In the genomic region with DNA sequence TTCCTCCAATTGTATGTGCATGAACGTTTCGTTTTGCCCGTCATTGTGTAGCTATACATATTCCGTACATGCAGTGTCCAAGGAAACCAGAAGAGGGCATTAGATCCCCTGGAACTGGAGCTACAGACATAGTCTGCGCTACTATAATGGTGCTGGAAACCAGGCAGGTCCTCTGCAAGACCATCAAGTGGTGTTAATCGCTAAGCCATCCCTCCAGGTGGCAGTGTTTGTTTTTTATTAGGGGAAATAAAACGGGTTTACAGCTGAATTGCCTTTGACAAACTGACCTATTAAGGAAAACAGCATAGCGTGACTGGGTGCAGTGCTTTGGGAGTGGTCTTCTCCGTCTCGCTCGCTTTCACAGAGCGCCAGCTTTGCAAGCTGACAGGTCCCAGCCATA, we compare ENCODE assay signal across 8 mouse cellular contexts. TPM values are rescaled to one million over a fixed set of nuclear protein-coding genes. Genes with fewer than 3 reads are reported as not detected.
DNase-seq lines count a peak whose midpoint lies in the region; ATAC-seq lines count a peak whose summit lies in the region.

No protein-coding gene starts in this region.

- peaks cover 15 to 20% of the 10 kb centered on the region in 2 experiments for H3K4me1 ChIP-seq in heart, embryonic 14.5 days (ENCODE audit: control insufficient read depth in 2 of 2, insufficient read depth in 2 of 2, low read length in 2 of 2)
- peaks cover 11% of the 10 kb centered on the region; the same call in 1 of the 2 replicates for H3K4me1 ChIP-seq in midbrain, embryonic 14.5 days (ENCODE audit: control insufficient read depth, insufficient read depth, low read length)

- DNase-seq in cerebellum, postnatal 14 days = peak; percentile 25 to 54
- DNase-seq in cerebellum, adult 11-12 months = no peak
- DNase-seq in 3T3-L1 (ENCODE audit: low read depth, low spot score) = peak; percentile 57
- peak; percentile 13 for DNase-seq in adipocyte (ENCODE audit: low spot score)
- peak; percentile 62 to 79 for DNase-seq in kidney, postnatal 4 days
- peak; percentile 69 for DNase-seq in midbrain, embryonic 14.5 days
- DNase-seq in right cerebral cortex, postnatal 14 days = no peak

- ATAC-seq in heart, embryonic 14.5 days (ENCODE audit: insufficient number of reproducible peaks, insufficient read depth, low FRiP score, low read depth) = 0 out of 2 replicates have a peak, but pooled peaks have one; percentile 18
- no peak for ATAC-seq in midbrain, embryonic 14.5 days (ENCODE audit: low FRiP score, low TSS enrichment)

- no peaks in the 10 kb centered on the region for H3K36me3 ChIP-seq in heart, embryonic 14.5 days (ENCODE audit: control insufficient read depth, insufficient read depth, low read length)
- H3K36me3 ChIP-seq in midbrain, embryonic 14.5 days (ENCODE audit: control insufficient read depth, insufficient read depth, low read length) = no peaks in the 10 kb centered on the region

- no peak overlapping the region for H3K9ac ChIP-seq in heart, embryonic 14.5 days (ENCODE audit: low read length)
- H3K9ac ChIP-seq in midbrain, embryonic 14.5 days (replicated peaks; ENCODE audit: low read length) = no peak overlapping the region

- H3K9me3 ChIP-seq in heart, embryonic 14.5 days (ENCODE audit: control insufficient read depth, low read length) = no peaks in the 10 kb centered on the region
- no peaks in the 10 kb centered on the region for H3K9me3 ChIP-seq in midbrain, embryonic 14.5 days (ENCODE audit: control insufficient read depth, low read length)

- H3K4me2 ChIP-seq in heart, embryonic 14.5 days (ENCODE audit: low read length) = peak overlapping the region; percentile 47
- H3K4me2 ChIP-seq in midbrain, embryonic 14.5 days (ENCODE audit: low read length) = no peak overlapping the region

- peak overlapping the region; percentile 61 to 65 for H3K27ac ChIP-seq in heart, embryonic 14.5 days (replicated peaks in 1 of 2; ENCODE audit: control insufficient read depth in 1 of 2, insufficient read depth in 1 of 2, low read depth in 2 of 2, low read length in 2 of 2)
- H3K27ac ChIP-seq in midbrain, embryonic 14.5 days (replicated peaks; ENCODE audit: low read depth, low read length) = no peak overlapping the region

- H3K4me3 ChIP-seq in heart, embryonic 14.5 days (ENCODE audit: control insufficient read depth in 1 of 2, insufficient read depth in 1 of 2, low read depth in 1 of 2, low read length in 2 of 2) = no peak overlapping the region
- no peak overlapping the region for H3K4me3 ChIP-seq in midbrain, embryonic 14.5 days (replicated peaks; ENCODE audit: low read depth, low read length)

- WGBS in heart, embryonic 14.5 days = 21% methylated on average over 12 of the region's 12 CpGs
- WGBS in midbrain, embryonic 14.5 days = 34% methylated on average over 12 of the region's 12 CpGs

- no peaks in the 10 kb centered on the region for H3K27me3 ChIP-seq in heart, embryonic 14.5 days (ENCODE audit: control insufficient read depth, insufficient read depth, low read length)
- H3K27me3 ChIP-seq in midbrain, embryonic 14.5 days (ENCODE audit: control insufficient read depth, insufficient read depth, low read length) = no peaks in the 10 kb centered on the region

RNA-seq across cellular contexts. Expression of a gene that starts 9.7 kb away (rescaled TPM):
- 3.1 and 6.2 TPM in 2 replicates for polyA plus RNA-seq in heart, embryonic 14.5 days (2014; fragmentation: Nextera tagmentation; extraction: Ambion mirVana)
- polyA plus RNA-seq in midbrain, embryonic 14.5 days (2014; fragmentation: Nextera tagmentation; extraction: Ambion mirVana) = 0.69 and 3.4 TPM in 2 replicates

RNA-seq across cellular contexts. Expression of a gene that starts 23.9 kb away (rescaled TPM):
- 215 and 228 TPM in 2 replicates for polyA plus RNA-seq in heart, embryonic 14.5 days (2014; fragmentation: Nextera tagmentation; extraction: Ambion mirVana)
- polyA plus RNA-seq in midbrain, embryonic 14.5 days (2014; fragmentation: Nextera tagmentation; extraction: Ambion mirVana) = 395 and 418 TPM in 2 replicates

RNA-seq across cellular contexts. Expression of a gene that starts 24.1 kb away (rescaled TPM):
- 66.8 and 72.0 TPM in 2 replicates for polyA plus RNA-seq in heart, embryonic 14.5 days (2014; fragmentation: Nextera tagmentation; extraction: Ambion mirVana)
- 9.5 and 16.6 TPM in 2 replicates for polyA plus RNA-seq in midbrain, embryonic 14.5 days (2014; fragmentation: Nextera tagmentation; extraction: Ambion mirVana)

RNA-seq across cellular contexts. Expression of a gene that starts 39.9 kb away (rescaled TPM):
- not detected in 2 replicates for polyA plus RNA-seq in heart, embryonic 14.5 days (2014; fragmentation: Nextera tagmentation; extraction: Ambion mirVana)
- polyA plus RNA-seq in midbrain, embryonic 14.5 days (2014; fragmentation: Nextera tagmentation; extraction: Ambion mirVana) = not detected in 2 replicates

Comparison
In these comparisons a context has a peak if more than half of its experiments do, and no peak if none do; other contexts are left out.
1. DNase-seq: peak in cerebellum, postnatal 14 days (2 of 2), 3T3-L1 (single experiment), adipocyte (single experiment), kidney, postnatal 4 days (2 of 2) and midbrain, embryonic 14.5 days (single experiment); none in cerebellum, adult 11-12 months (single experiment) and right cerebral cortex, postnatal 14 days (single experiment).